Mouse (Mus musculus) heart, embryonic 13.5 days (tissue): ENCODE results near the gene Gm10803. TPM values are rescaled to one million over a fixed set of nuclear protein-coding genes. Genes with fewer than 3 reads are reported as not detected.

Experiments
- ATAC-seq: fragments of 200-750 bp; cut with Nextera tagmentation; 2 replicates; pipeline ENCODE4 v1.8.0; 2017; ENCODE audit warnings: moderate TSS enrichment; ENCODE audit not compliant: insufficient number of reproducible peaks, low FRiP score, low TSS enrichment; ENCODE audit errors: extremely low read depth
- H3K27ac ChIP-seq: fragments of 300-500 bp; sonication (generic); replicated peaks from 2 replicates; pipeline ENCODE4 v1.5.1; 2015; ENCODE audit warnings: moderate library complexity, mild to moderate bottlenecking, inconsistent platforms
- H3K27me3 ChIP-seq: fragments of 300-500 bp; sonication (generic); replicated peaks from 2 replicates; pipeline ENCODE4 v1.6.1; 2015; ENCODE audit warnings: mild to moderate bottlenecking, inconsistent platforms
- H3K36me3 ChIP-seq: fragments of 300-500 bp; sonication (generic); 2 replicates; pipeline ENCODE4 v1.6.1; 2015; ENCODE audit warnings: mild to moderate bottlenecking, inconsistent platforms
- H3K4me1 ChIP-seq: fragments of 300-500 bp; sonication (generic); 2 replicates; pipeline ENCODE4 v1.6.1; 2015; ENCODE audit warnings: inconsistent platforms
- H3K4me2 ChIP-seq: fragments of 300-500 bp; sonication (generic); 2 replicates; pipeline ENCODE4 v1.6.1; 2015; ENCODE audit warnings: inconsistent platforms, mild to moderate bottlenecking, moderate library complexity
- H3K4me3 ChIP-seq: fragments of 300-500 bp; sonication (generic); 2 replicates; pipeline ENCODE4 v1.5.1; 2015; ENCODE audit warnings: moderate library complexity, mild to moderate bottlenecking, inconsistent platforms
- H3K9ac ChIP-seq: fragments of 300-500 bp; sonication (generic); 2 replicates; pipeline ENCODE4 v1.6.1; 2015; ENCODE audit warnings: inconsistent platforms, mild to moderate bottlenecking, moderate library complexity
- H3K9me3 ChIP-seq: fragments of 300-500 bp; sonication (generic); 2 replicates; pipeline ENCODE4 v1.6.1; 2016; ENCODE audit warnings: inconsistent platforms
- WGBS: fragments of 180-500 bp; shearing (Covaris S2); methylation state at CpG from one replicate; pipeline ENCODE4 v1.1.7; 2015; ENCODE audit warnings: mixed read lengths; 5-methylcytosine and 5-hydroxymethylcytosine counted together
- polyA plus RNA-seq: library from polyadenylated mRNA; unstranded; fragments of >200 nt; fragmentation: Nextera tagmentation; extraction: Ambion mirVana; gene quantifications from 2 replicates; pipeline ENCODE4 v1.2.1, GENCODE M21; 2015

Gene Gm10803
- polyA plus RNA-seq, 1 experiment from 2014 or later: not detected

DNA sequence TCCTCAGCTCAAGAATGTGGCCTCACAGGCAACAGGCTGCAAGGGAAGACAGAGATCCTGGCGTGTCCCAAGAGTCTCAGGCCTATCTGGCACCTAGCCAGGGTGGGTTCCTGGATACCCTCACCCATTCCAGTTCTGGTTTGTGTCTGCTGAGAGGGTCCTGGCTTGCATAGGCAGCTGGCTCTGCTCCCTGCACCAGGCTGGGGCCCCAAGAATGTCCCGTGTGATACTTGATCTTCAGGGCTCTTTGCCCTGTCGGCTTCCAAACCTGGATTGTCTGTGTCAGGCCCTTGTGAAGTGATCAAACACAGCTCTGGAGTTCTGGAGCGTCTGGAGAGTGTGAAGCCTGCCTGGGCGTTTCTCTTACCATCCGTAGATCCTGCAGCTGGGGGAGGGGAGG, 22.2 kb upstream of the Gm10803 start:
- 7% methylated on average over 6 of the region's 6 CpGs for WGBS
- no peaks in the 10 kb centered on the region for H3K27me3 ChIP-seq
- H3K27ac ChIP-seq: no peak overlapping the region
- no peak overlapping the region for H3K4me2 ChIP-seq
- ATAC-seq: no peak; the same call in 1 of the 2 replicates
- peaks cover 16% of the 10 kb centered on the region for H3K4me1 ChIP-seq
- no peak overlapping the region for H3K4me3 ChIP-seq
- no peak overlapping the region for H3K9ac ChIP-seq
- H3K36me3 ChIP-seq: no peaks in the 10 kb centered on the region
- no peaks in the 10 kb centered on the region for H3K9me3 ChIP-seq

DNA sequence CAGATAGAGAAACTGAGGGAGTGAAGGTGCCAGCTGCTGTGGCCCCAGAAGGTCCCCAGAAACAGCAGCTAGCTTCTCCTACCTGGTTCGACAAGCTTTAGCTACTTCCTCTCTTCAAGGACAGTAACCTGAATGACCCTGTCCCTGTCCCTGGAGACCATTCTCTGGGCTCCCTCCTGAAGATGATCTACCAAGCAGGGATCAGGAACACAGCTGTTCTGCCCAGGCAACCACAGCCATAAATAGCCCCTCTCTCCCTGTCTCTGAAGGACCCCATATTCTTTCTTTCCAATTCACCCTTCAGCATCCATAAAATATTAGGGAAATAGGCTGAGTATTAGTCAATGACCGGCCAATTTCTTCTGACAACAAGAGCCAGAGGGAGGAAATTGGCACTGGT, 18.6 kb upstream of the Gm10803 start:
- H3K36me3 ChIP-seq: no peaks in the 10 kb centered on the region
- 73% methylated on average over 2 of the region's 2 CpGs for WGBS
- no peak for ATAC-seq
- H3K27ac ChIP-seq: no peak overlapping the region
- H3K9ac ChIP-seq: no peak overlapping the region
- no peak overlapping the region for H3K4me2 ChIP-seq
- peaks cover 16% of the 10 kb centered on the region for H3K4me1 ChIP-seq
- H3K4me3 ChIP-seq: no peak overlapping the region
- no peaks in the 10 kb centered on the region for H3K9me3 ChIP-seq
- no peaks in the 10 kb centered on the region; the same call in 1 of the 2 replicates for H3K27me3 ChIP-seq

DNA sequence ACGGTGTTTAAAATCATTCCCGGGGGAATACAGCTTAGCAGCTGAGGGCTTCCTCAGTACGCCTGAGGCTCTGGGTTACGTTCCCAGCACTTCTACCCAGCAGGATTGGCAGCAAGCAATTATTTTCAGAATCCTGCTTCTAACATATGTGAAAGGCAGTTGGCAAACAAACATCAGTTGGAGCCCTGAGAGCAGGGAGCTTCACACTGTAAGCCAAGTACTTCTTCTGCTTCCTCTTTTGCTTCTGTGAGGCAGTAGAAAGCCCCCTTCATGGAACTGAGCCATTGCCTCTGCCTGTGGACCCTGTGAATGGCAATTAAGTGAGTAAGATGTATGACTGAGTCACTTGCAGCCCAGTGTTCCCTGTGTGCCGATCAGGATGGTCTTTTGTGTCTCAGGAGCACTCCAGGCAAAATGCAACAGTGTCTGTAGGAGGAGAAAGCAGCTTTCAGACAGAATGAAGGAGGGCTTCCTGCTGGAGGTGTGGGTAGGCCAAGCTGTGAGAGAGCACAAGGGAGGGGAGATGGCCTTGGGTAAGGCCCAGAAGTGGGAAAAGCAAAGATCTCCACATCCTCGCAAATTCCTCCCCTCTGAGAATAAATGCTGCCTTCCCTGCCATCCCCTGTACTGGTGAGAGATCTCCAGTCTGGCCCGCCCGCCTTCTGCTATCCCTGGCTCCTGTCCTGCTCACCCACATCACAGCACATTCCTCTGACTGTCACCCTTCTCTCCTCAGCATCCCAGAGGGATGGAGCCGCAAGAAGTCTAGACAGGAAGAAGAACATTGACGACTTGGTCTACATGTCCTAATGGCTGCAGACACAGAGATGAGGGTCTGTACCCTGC, 7.5 kb upstream of the Gm10803 start:
- no peak for ATAC-seq
- 54% methylated on average over 10 of the region's 10 CpGs for WGBS
- no peak overlapping the region for H3K27ac ChIP-seq

DNA sequence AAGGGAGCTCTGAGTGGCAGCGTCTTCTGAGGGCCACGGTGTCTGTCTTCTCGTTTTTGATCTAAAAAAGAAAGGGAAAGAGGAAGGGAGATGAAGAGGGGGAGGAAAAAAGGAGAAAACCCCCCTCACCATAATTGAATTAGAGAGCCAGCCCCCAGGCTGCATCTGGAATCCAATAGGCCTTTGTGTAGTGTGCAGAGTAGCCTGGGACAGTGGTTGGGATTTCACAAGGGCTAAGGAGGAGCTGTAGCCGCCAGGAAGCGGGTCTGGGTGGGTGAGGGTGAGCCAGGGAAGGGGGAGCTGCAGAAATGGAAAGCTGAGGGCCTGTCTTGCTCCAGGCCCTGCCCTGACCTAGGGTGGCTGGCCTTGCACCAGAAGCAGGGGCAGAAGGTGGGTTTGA, 6.5 kb upstream of the Gm10803 start:
- ATAC-seq: no peak
- 66% methylated on average over 5 of the region's 5 CpGs for WGBS
- Histone ChIP-seq H3K27ac (no peak overlapping the region), H3K4me3 (no peak overlapping the region), H3K36me3 (no peaks in the 10 kb centered on the region), H3K27me3 (no peaks in the 10 kb centered on the region), H3K4me1 (no peaks in the 10 kb centered on the region; the same call in 1 of the 2 replicates), H3K9me3 (no peaks in the 10 kb centered on the region), H3K9ac (no peak overlapping the region), H3K4me2 (no peak overlapping the region)

More for the DNA sequence above, 7.5 kb upstream of the Gm10803 start:
- no peak overlapping the region for H3K4me2 ChIP-seq
- H3K4me3 ChIP-seq: no peak overlapping the region
- no peaks in the 10 kb centered on the region for H3K27me3 ChIP-seq
- H3K4me1 ChIP-seq: no peaks in the 10 kb centered on the region; the same call in 1 of the 2 replicates
- H3K9me3 ChIP-seq: no peaks in the 10 kb centered on the region
- no peak overlapping the region for H3K9ac ChIP-seq
- H3K36me3 ChIP-seq: no peaks in the 10 kb centered on the region

DNA sequence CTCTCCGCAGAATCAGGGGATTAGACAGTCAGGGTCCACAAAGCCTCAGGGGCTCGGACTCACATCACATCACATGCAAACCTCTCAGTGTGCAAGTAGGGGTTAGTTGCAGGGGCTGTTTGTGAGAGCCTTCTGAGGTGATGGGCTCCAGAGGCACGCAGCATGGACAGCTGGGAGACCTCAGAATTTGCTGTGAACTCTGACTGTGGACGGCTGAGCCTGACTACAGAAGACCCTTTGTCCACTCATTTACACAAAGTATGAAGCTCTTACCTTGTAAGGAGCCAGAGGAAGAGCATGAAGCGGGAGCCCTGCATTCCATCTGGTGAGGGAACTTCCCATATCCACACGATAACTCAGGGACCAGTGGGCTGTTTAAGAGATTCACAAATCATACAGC, 5.3 kb downstream of the Gm10803 start:
- Histone ChIP-seq H3K36me3 (no peaks in the 10 kb centered on the region), H3K4me1 (peaks cover 15% of the 10 kb centered on the region), H3K9me3 (no peaks in the 10 kb centered on the region), H3K9ac (no peak overlapping the region), H3K4me3 (no peak overlapping the region), H3K27me3 (no peaks in the 10 kb centered on the region), H3K27ac (no peak overlapping the region), H3K4me2 (no peak overlapping the region)
- no peak for ATAC-seq
- WGBS: 50% methylated on average over 6 of the region's 6 CpGs

DNA sequence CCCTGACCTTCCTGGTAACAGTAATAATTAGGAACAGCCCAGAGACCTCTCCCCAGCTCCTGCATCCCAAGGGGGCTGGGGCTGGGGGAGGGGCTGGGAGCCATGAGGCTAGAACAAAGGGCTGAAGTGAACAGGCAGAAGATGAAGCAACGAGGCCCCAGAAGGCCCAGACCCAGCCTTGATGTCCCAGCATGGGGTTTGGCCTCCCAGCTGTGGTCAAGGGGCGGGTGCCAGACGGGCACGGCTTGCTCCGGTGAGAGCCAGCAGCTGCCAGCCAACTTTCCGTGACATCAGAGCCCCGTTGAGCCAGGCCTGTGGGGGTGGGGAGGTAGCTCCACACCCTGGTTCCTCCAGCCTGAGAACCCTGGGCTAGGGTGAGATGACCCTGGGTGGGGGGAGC, 7.3 kb downstream of the Gm10803 start:
- H3K9me3 ChIP-seq: no peaks in the 10 kb centered on the region
- no peak overlapping the region for H3K27ac ChIP-seq
- H3K4me2 ChIP-seq: no peak overlapping the region
- no peak overlapping the region for H3K9ac ChIP-seq
- H3K4me1 ChIP-seq: peaks cover 15% of the 10 kb centered on the region
- H3K27me3 ChIP-seq: no peaks in the 10 kb centered on the region
- ATAC-seq: no peak
- no peak overlapping the region for H3K4me3 ChIP-seq
- 19% methylated on average over 7 of the region's 7 CpGs for WGBS
- no peaks in the 10 kb centered on the region for H3K36me3 ChIP-seq

DNA sequence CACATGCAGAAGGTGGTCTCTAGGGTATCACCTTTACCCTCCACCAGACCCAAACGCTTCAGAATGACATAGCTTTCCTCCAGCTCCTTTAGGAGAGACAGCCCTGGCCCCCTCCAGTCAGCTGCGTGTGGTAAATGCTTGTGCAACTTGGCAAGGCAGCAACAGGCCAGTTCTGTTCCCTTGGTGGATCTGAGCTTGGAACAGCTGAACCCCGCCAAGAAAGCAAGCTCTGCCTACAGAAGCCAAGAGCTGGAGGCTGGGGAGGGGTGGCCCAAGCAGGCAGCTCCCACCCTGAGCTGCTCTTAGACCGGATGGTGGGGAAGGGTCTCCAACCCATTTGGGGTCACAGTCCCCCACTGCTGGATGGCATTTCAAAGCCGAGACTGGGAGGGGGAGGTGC, 12.2 kb downstream of the Gm10803 start:
- WGBS: 56% methylated on average over 5 of the region's 5 CpGs
- no peak for ATAC-seq
- peaks cover 4% of the 10 kb centered on the region for H3K4me1 ChIP-seq

DNA sequence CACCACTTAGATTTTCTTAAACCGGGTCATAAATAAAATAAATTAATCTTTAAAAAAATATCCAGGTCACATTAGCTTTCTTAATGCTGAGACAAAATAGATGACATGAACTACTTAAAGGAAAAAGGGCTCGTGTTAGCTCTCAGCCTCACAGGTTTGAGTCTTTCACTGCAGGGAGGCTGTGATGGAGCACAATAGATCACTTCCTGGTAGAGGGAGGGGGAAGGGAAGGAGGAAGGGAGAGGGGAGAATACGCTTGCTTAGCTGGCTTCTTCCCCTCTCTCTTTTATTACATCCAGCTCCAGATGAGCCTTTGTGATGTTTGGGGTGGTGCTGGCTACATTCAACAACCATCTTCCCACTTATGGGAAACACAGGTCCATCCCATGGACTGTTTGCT, 20.9 kb downstream of the Gm10803 start:
- Histone ChIP-seq H3K4me3 (no peak overlapping the region), H3K9me3 (no peaks in the 10 kb centered on the region), H3K27ac (no peak overlapping the region), H3K9ac (no peak overlapping the region), H3K4me2 (no peak overlapping the region), H3K27me3 (0 out of 2 replicates have a peak, but pooled peaks cover 6% of the 10 kb centered on the region), H3K4me1 (peaks cover 11% of the 10 kb centered on the region), H3K36me3 (no peaks in the 10 kb centered on the region)
- no peak for ATAC-seq
- 53% methylated on average over 3 of the region's 3 CpGs for WGBS

More for the DNA sequence above, 12.2 kb downstream of the Gm10803 start:
- no peaks in the 10 kb centered on the region for H3K36me3 ChIP-seq
- 0 out of 2 replicates have a peak, but pooled peaks cover 2% of the 10 kb centered on the region for H3K27me3 ChIP-seq
- H3K9me3 ChIP-seq: no peaks in the 10 kb centered on the region
- no peak overlapping the region for H3K4me2 ChIP-seq
- H3K4me3 ChIP-seq: no peak overlapping the region
- H3K9ac ChIP-seq: no peak overlapping the region
- H3K27ac ChIP-seq: no peak overlapping the region

DNA sequence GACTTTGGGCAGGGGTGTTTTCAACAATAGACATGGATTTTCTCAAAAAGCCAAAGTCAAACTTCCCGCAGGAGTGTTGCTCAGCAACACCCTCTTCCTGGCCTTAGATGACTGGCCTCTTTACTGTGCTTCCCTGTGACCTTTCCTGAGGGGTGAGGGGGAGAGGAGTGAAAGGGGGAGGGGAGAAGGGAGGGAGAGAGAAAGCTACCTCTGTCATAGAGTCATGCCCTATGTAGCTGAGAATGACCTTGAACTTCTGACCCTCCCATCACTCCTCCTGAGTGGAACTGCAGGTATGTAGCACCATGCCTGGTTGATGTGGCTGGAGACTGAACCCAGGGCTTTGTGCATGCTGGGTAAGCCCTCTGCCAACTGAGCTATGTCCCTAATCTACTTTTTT, 25.5 kb downstream of the Gm10803 start:
- H3K9ac ChIP-seq: no peak overlapping the region
- no peak for ATAC-seq
- no peak overlapping the region for H3K4me2 ChIP-seq
- no peaks in the 10 kb centered on the region for H3K27me3 ChIP-seq
- H3K4me3 ChIP-seq: no peak overlapping the region
- H3K36me3 ChIP-seq: no peaks in the 10 kb centered on the region
- 73% methylated on average over 1 of the region's 1 CpGs for WGBS
- H3K27ac ChIP-seq: no peak overlapping the region
- no peaks in the 10 kb centered on the region for H3K9me3 ChIP-seq
- H3K4me1 ChIP-seq: peaks cover 11% of the 10 kb centered on the region

DNA sequence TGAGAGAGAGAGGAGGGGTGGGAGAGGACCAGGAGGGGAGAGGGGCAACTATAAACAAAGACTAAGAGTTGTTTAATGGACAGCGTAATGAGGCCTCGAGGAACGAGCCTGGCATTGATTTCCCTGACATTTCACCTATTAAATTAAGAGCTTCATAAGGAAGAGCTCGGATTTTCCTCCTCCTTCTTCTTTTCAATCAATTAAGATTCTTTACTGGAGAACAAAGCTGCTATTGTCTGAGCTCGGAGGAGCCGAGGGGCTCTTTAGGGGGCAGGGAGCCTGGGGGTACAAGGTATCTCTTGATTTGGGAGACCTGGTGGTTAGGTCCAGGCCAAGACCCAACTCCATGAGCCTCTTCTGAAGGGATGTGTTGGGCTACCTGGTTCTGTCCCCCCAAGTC, 27.1 kb downstream of the Gm10803 start:
- H3K4me2 ChIP-seq: no peak overlapping the region
- 69% methylated on average over 6 of the region's 6 CpGs for WGBS
- no peak overlapping the region for H3K9ac ChIP-seq
- 0 out of 2 replicates have a peak, but pooled peaks cover 4% of the 10 kb centered on the region for H3K27me3 ChIP-seq
- H3K27ac ChIP-seq: no peak overlapping the region
- H3K36me3 ChIP-seq: no peaks in the 10 kb centered on the region
- no peak for ATAC-seq
- no peaks in the 10 kb centered on the region for H3K9me3 ChIP-seq
- peaks cover 20% of the 10 kb centered on the region for H3K4me1 ChIP-seq
- H3K4me3 ChIP-seq: no peak overlapping the region

DNA sequence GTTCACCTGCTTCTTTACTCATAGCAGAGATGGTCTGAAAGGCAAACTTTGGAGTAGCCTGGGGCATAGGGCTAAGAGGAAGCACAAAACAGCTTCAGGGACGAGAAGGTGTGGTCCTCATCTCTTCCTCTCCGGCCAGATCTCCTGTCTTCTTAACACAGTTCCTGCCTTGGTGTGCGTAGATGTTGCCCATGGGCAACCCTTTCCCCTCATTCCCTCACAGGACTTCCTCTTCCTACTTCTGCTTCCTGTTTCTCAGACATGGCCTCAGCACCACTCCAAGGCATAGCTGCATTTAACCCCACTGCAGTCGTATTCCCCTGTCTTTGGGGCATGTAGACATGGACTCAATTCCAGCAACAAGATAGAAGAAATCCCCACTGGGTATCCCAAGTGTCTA, 29.5 kb downstream of the Gm10803 start:
- Histone ChIP-seq H3K27ac (no peak overlapping the region), H3K27me3 (0 out of 2 replicates have a peak, but pooled peaks cover 4% of the 10 kb centered on the region), H3K9me3 (no peaks in the 10 kb centered on the region), H3K9ac (no peak overlapping the region), H3K36me3 (no peaks in the 10 kb centered on the region), H3K4me3 (no peak overlapping the region), H3K4me2 (no peak overlapping the region), H3K4me1 (peaks cover 19% of the 10 kb centered on the region)
- ATAC-seq: no peak
- WGBS: 55% methylated on average over 4 of the region's 4 CpGs

DNA sequence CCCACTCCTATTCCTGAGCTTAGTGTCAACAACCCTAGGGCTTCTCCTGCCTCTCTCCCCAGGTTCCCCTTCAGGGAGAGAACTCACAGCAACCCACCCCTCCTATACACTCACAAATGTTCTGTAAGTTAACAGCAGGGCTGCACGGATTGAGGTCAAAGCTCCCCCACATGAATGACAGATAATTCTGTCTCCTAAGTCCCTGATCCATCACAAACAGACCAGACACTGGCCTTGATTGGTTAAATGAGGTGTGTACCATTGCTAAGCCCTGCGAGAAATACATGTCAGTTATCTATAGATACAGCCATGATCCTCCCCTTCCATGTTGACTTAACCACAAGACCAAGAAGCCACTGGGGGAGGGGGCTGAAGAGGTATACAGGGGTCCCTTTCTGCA, 31.3 kb downstream of the Gm10803 start:
- H3K4me3 ChIP-seq: no peak overlapping the region
- no peak overlapping the region for H3K27ac ChIP-seq
- H3K36me3 ChIP-seq: no peaks in the 10 kb centered on the region
- no peaks in the 10 kb centered on the region for H3K9me3 ChIP-seq
- WGBS: 41% methylated on average over 2 of the region's 2 CpGs
- no peak overlapping the region for H3K4me2 ChIP-seq
- ATAC-seq: no peak
- no peak overlapping the region for H3K9ac ChIP-seq
- peaks cover 14% of the 10 kb centered on the region for H3K4me1 ChIP-seq
- H3K27me3 ChIP-seq: peaks cover 4% of the 10 kb centered on the region; the same call in 1 of the 2 replicates
